Mouse (Mus musculus): ENCODE data around the gene Fry. TPM values are rescaled to one million over a fixed set of nuclear protein-coding genes. Genes with fewer than 3 reads are reported as not detected.
A peak's percentile ranks its signal among the peaks of the same experiment; 100 is the strongest.

Gene Fry
- total RNA-seq, 2 experiments from 2014 or later = 73.5 to 85.7 TPM

- no peak for TF ChIP-seq CTCF (IDR thresholded peaks at IDR 0.05)
- DNase-seq = no peak
- intact Hi-C loops (cut with DNase I) = no loop called here
- Histone ChIP-seq H3K4me3 (no peak overlapping the region), H3K27ac (no peak overlapping the region)
Observed at GRCm38 (mm10) chr5:150135529-150135928, 17.1 kb downstream of the Fry start.

GRCm38 (mm10) chr5:150137772-150138451, 19.5 kb downstream of the Fry start:
- peak; percentile 15; the same call in 1 of the 2 replicates for TF ChIP-seq CTCF (IDR thresholded peaks at IDR 0.05)
- Histone ChIP-seq H3K27ac (no peak overlapping the region), H3K4me3 (no peak overlapping the region)
- no peak for DNase-seq
- intact Hi-C loops (cut with DNase I) = no loop called here

GRCm38 (mm10) chr5:150140513-150140912, 22.1 kb downstream of the Fry start:
- no peak for DNase-seq
- TF ChIP-seq CTCF (IDR thresholded peaks at IDR 0.05) = no peak
- intact Hi-C loops (cut with DNase I) = no loop called here
- Histone ChIP-seq H3K27ac (no peak overlapping the region), H3K4me3 (no peak overlapping the region)

- no peak overlapping the region for H3K27ac ChIP-seq
- peak; percentile 31 for TF ChIP-seq CTCF (IDR thresholded peaks at IDR 0.05)
- no peak overlapping the region for H3K4me3 ChIP-seq
- DNase-seq = no peak
- intact Hi-C loops (cut with DNase I) = no loop called here
Observed at GRCm38 (mm10) chr5:150145967-150146366, 27.5 kb downstream of the Fry start.

- DNase-seq = no peak
- no peak overlapping the region for H3K4me3 ChIP-seq
- no peak overlapping the region for H3K27ac ChIP-seq
- no peak for TF ChIP-seq CTCF (IDR thresholded peaks at IDR 0.05)
- intact Hi-C loops (cut with DNase I) = no loop called here
Observed at GRCm38 (mm10) chr5:150146612-150147011, 28.2 kb downstream of the Fry start.

- H3K27ac ChIP-seq = 0 out of 2 replicates have a peak overlapping the region, but pooled peaks have one; percentile 31
- intact Hi-C loops (cut with DNase I) = no loop called here
- DNase-seq = no peak
- no peak for TF ChIP-seq CTCF (IDR thresholded peaks at IDR 0.05)
- no peak overlapping the region for H3K4me3 ChIP-seq
Observed at GRCm38 (mm10) chr5:150149725-150150124, 31.3 kb downstream of the Fry start.

- no peak overlapping the region for H3K4me3 ChIP-seq
- H3K27ac ChIP-seq = no peak overlapping the region
- DNase-seq = no peak
- intact Hi-C loops (cut with DNase I) = no loop called here
- TF ChIP-seq CTCF (IDR thresholded peaks at IDR 0.05) = no peak
Observed at GRCm38 (mm10) chr5:150150986-150151385, 32.5 kb downstream of the Fry start.

- DNase-seq = peak; percentile 47
- H3K4me3 ChIP-seq = peak overlapping the region; percentile 64
- no peak for TF ChIP-seq CTCF (IDR thresholded peaks at IDR 0.05)
- intact Hi-C loops (cut with DNase I) = no loop called here
- peak overlapping the region; percentile 68 for H3K27ac ChIP-seq
Observed at GRCm38 (mm10) chr5:150152071-150152879, 33.8 kb downstream of the Fry start.

GRCm38 (mm10) chr5:150152880-150153281, 34.4 kb downstream of the Fry start:
- no peak for DNase-seq
- intact Hi-C loops (cut with DNase I) = no loop called here
- peak; percentile 27; the same call in 1 of the 2 replicates for TF ChIP-seq CTCF (IDR thresholded peaks at IDR 0.05)
- Histone ChIP-seq H3K27ac (peak overlapping the region; percentile 68; the same call in 1 of the 2 replicates), H3K4me3 (peak overlapping the region; percentile 64)

- Histone ChIP-seq H3K4me3 (no peak overlapping the region), H3K27ac (no peak overlapping the region)
- DNase-seq = no peak
- TF ChIP-seq CTCF (IDR thresholded peaks at IDR 0.05) = no peak
- intact Hi-C loops (cut with DNase I) = loop anchor here (5.0 kb wide), 1 partner anchor 38 kb away; the partner anchor contains the start of gene Fry
Observed at GRCm38 (mm10) chr5:150155388-150155787, 36.9 kb downstream of the Fry start.

- intact Hi-C loops (cut with DNase I) = loop anchor here (5.0 kb wide), 1 partner anchor 39 kb away; the partner anchor contains the start of gene Fry
- Histone ChIP-seq H3K27ac (no peak overlapping the region), H3K4me3 (peak overlapping the region; percentile 1; the same call in 1 of the 2 replicates)
- no peak for TF ChIP-seq CTCF (IDR thresholded peaks at IDR 0.05)
- DNase-seq = no peak
Observed at GRCm38 (mm10) chr5:150156063-150156786, 37.8 kb downstream of the Fry start.

- intact Hi-C loops (cut with DNase I) = loop anchor here (5.0 kb wide), 1 partner anchor 40 kb away; the partner anchor contains the start of gene Fry
- Histone ChIP-seq H3K4me3 (no peak overlapping the region), H3K27ac (no peak overlapping the region)
- peak; percentile 57 for DNase-seq
- TF ChIP-seq CTCF (IDR thresholded peaks at IDR 0.05) = peak; percentile 80
Observed at GRCm38 (mm10) chr5:150157682-150158081, 39.2 kb downstream of the Fry start.
